Mouse (Mus musculus): Measurements from ENCODE around the gene Kctd15. TPM values are rescaled to one million over a fixed set of nuclear protein-coding genes. Genes with fewer than 3 reads are reported as not detected.

Gene Kctd15
- total RNA-seq, 1 experiment from 2014 or later, result not detected

GRCm38 (mm10) chr7:34670778-34671177 is 14.2 kb upstream of the Kctd15 start:
- no peak for ATAC-seq (ENCODE audit: extremely low read depth, insufficient number of reproducible peaks, low FRiP score, poor library complexity, severe bottlenecking)

GRCm38 (mm10) chr7:34669336-34669735 is 12.8 kb upstream of the Kctd15 start:
- no peak for ATAC-seq (ENCODE audit: extremely low read depth, insufficient number of reproducible peaks, low FRiP score, poor library complexity, severe bottlenecking)

- no peak for ATAC-seq (ENCODE audit: extremely low read depth, insufficient number of reproducible peaks, low FRiP score, poor library complexity, severe bottlenecking)
Observed at GRCm38 (mm10) chr7:34667874-34668273, 11.3 kb upstream of the Kctd15 start.

GRCm38 (mm10) chr7:34663145-34663544 is 6.6 kb upstream of the Kctd15 start:
- ATAC-seq (ENCODE audit: extremely low read depth, insufficient number of reproducible peaks, low FRiP score, poor library complexity, severe bottlenecking), result no peak

GRCm38 (mm10) chr7:34662227-34662626 is 5.7 kb upstream of the Kctd15 start:
- no peak for ATAC-seq (ENCODE audit: extremely low read depth, insufficient number of reproducible peaks, low FRiP score, poor library complexity, severe bottlenecking)

GRCm38 (mm10) chr7:34659386-34660085 is 3.0 kb upstream of the Kctd15 start:
- no peak for ATAC-seq (ENCODE audit: extremely low read depth, insufficient number of reproducible peaks, low FRiP score, poor library complexity, severe bottlenecking)

GRCm38 (mm10) chr7:34655086-34655839 is 1.3 kb downstream of the Kctd15 start:
- ATAC-seq (ENCODE audit: extremely low read depth, insufficient number of reproducible peaks, low FRiP score, poor library complexity, severe bottlenecking), result no peak

- ATAC-seq (ENCODE audit: extremely low read depth, insufficient number of reproducible peaks, low FRiP score, poor library complexity, severe bottlenecking), result no peak
Observed at GRCm38 (mm10) chr7:34654441-34655085, 2.0 kb downstream of the Kctd15 start.

GRCm38 (mm10) chr7:34653731-34654440 is 2.6 kb downstream of the Kctd15 start:
- ATAC-seq (ENCODE audit: extremely low read depth, insufficient number of reproducible peaks, low FRiP score, poor library complexity, severe bottlenecking), result no peak

GRCm38 (mm10) chr7:34652751-34653502 is 3.6 kb downstream of the Kctd15 start:
- ATAC-seq (ENCODE audit: extremely low read depth, insufficient number of reproducible peaks, low FRiP score, poor library complexity, severe bottlenecking), result no peak

GRCm38 (mm10) chr7:34651381-34651780 is 5.2 kb downstream of the Kctd15 start:
- no peak for ATAC-seq (ENCODE audit: extremely low read depth, insufficient number of reproducible peaks, low FRiP score, poor library complexity, severe bottlenecking)

GRCm38 (mm10) chr7:34647052-34647451 is 9.5 kb downstream of the Kctd15 start:
- no peak for ATAC-seq (ENCODE audit: extremely low read depth, insufficient number of reproducible peaks, low FRiP score, poor library complexity, severe bottlenecking)

GRCm38 (mm10) chr7:34646144-34646795 is 10.3 kb downstream of the Kctd15 start:
- no peak for ATAC-seq (ENCODE audit: extremely low read depth, insufficient number of reproducible peaks, low FRiP score, poor library complexity, severe bottlenecking)

- no peak for ATAC-seq (ENCODE audit: extremely low read depth, insufficient number of reproducible peaks, low FRiP score, poor library complexity, severe bottlenecking)
Observed at GRCm38 (mm10) chr7:34645623-34646022, 10.9 kb downstream of the Kctd15 start.

GRCm38 (mm10) chr7:34644591-34644990 is 11.9 kb downstream of the Kctd15 start:
- ATAC-seq (ENCODE audit: extremely low read depth, insufficient number of reproducible peaks, low FRiP score, poor library complexity, severe bottlenecking), result no peak

- no peak for ATAC-seq (ENCODE audit: extremely low read depth, insufficient number of reproducible peaks, low FRiP score, poor library complexity, severe bottlenecking)
Observed at GRCm38 (mm10) chr7:34643329-34643728, 13.2 kb downstream of the Kctd15 start.

GRCm38 (mm10) chr7:34641968-34642367 is 14.6 kb downstream of the Kctd15 start:
- no peak for ATAC-seq (ENCODE audit: extremely low read depth, insufficient number of reproducible peaks, low FRiP score, poor library complexity, severe bottlenecking)

GRCm38 (mm10) chr7:34639798-34640197 is 16.7 kb downstream of the Kctd15 start:
- no peak for ATAC-seq (ENCODE audit: extremely low read depth, insufficient number of reproducible peaks, low FRiP score, poor library complexity, severe bottlenecking)
